Mouse (Mus musculus): ENCODE data around the gene Clip4. TPM values are rescaled to one million over a fixed set of nuclear protein-coding genes. Genes with fewer than 3 reads are reported as not detected.

Clip4 gene
- total and polyA plus RNA-seq, 3 experiments = 0.11 TPM; not detected in 2

DNA sequence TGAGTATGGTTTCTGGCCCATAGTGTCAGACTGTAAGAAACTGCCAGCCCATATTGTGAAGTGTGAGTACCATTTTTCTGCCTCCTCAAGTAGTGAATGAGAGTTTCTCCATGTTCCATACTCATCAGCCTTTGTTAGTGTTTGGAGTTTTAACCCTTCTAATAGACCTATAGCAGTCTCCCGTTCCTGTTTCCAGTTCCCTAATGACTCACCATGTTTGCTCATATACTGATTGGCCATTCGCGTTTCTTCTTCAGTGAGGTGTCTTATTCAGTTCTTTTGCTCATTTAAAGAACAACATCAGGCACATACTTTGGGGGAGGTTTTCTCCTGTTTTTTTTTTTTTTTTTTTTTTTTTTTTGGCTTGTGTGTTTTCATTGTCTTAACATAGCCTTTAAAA lies 2.4 kb downstream of the Clip4 start:
- DNase-seq (ENCODE audit: low spot score) = no peak

DNA sequence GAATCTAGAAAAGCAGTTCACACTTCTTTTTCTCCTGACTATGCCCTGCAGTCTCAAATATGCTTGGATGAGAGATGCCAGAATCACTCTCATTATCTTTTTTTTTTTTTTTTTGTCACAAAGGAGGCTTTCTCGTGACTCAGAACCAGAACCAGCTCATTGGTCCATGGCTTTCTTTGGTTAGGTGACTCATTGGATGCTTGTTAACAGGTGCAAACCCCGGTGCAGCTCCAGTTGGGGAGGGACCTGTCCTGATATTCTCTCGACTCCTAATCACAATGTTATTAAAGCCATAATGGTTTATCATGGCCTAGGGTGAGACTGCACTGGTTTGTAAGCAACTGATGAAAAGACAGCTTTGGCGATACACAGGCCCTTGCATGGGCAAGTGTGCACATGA lies 5.9 kb downstream of the Clip4 start:
- no peak for TF ChIP-seq GATA2 (IDR thresholded peaks at IDR 0.05; ENCODE audit: borderline replicate concordance, low read depth, low read length)
- TF ChIP-seq GATA1 (IDR thresholded peaks at IDR 0.05; ENCODE audit: borderline replicate concordance, low read length) = no peak
- TF ChIP-seq TAL1 (conservative IDR thresholded peaks at IDR 0.05; ENCODE audit: low read depth, low read length) = no peak
- TF ChIP-seq POLR2AphosphoS5 (IDR thresholded peaks at IDR 0.05; ENCODE audit: insufficient replicate concordance, low read depth, low read length) = no peak
- no peak for TF ChIP-seq CTCF (IDR thresholded peaks at IDR 0.05; ENCODE audit: low read depth, low read length)
- DNase-seq (ENCODE audit: low spot score) (no peak), ATAC-seq (ENCODE audit: extremely low read depth, insufficient number of reproducible peaks, low FRiP score, poor library complexity, severe bottlenecking) (no peak)
- Histone ChIP-seq H3K4me1 (ENCODE audit: insufficient read depth, low read depth, low read length) (no peaks in the 10 kb centered on the region), H3K27me3 (ENCODE audit: insufficient read depth, low read length) (no peaks in the 10 kb centered on the region), H3K9me3 (replicated peaks) (peaks cover 32% of the 10 kb centered on the region), H3K4me3 (ENCODE audit: low read depth, low read length) (no peak overlapping the region), H3K36me3 (replicated peaks) (no peaks in the 10 kb centered on the region)

More for the DNA sequence above, 2.4 kb downstream of the Clip4 start:
- H3K4me1 ChIP-seq (ENCODE audit: insufficient read depth, low read depth, low read length) = no peaks in the 10 kb centered on the region
- H3K36me3 ChIP-seq (replicated peaks) = no peaks in the 10 kb centered on the region
- TF ChIP-seq GATA1 (IDR thresholded peaks at IDR 0.05; ENCODE audit: borderline replicate concordance, low read length) (no peak), CTCF (IDR thresholded peaks at IDR 0.05; ENCODE audit: low read depth, low read length) (no peak), POLR2AphosphoS5 (IDR thresholded peaks at IDR 0.05; ENCODE audit: insufficient replicate concordance, low read depth, low read length) (no peak), GATA2 (IDR thresholded peaks at IDR 0.05; ENCODE audit: borderline replicate concordance, low read depth, low read length) (no peak), TAL1 (conservative IDR thresholded peaks at IDR 0.05; ENCODE audit: low read depth, low read length) (no peak)
- H3K4me3 ChIP-seq (ENCODE audit: low read depth, low read length) = no peak overlapping the region
- no peak for ATAC-seq (ENCODE audit: extremely low read depth, insufficient number of reproducible peaks, low FRiP score, poor library complexity, severe bottlenecking)
- peaks cover 18% of the 10 kb centered on the region for H3K9me3 ChIP-seq (replicated peaks)
- no peaks in the 10 kb centered on the region for H3K27me3 ChIP-seq (ENCODE audit: insufficient read depth, low read length)

DNA sequence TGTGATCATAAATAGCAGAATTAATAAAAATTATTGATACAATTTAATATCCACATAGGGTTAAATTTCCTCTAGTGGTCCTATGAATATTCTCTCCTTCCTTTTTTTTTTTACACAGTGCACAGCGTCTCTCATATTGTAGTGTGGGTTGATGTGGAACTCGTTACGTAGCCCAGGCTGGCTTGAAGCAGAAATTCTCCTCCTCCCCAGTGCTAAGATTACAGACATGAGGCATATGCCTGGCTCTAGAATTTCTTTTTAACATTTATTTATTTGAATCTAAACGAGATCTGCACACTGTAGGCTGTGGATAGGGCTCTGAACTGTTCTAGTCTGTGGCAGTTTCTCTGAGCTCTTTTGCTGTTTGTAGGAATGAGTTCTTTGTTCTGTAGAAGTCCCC lies 7.0 kb downstream of the Clip4 start:
- Histone ChIP-seq H3K27me3 (ENCODE audit: insufficient read depth, low read length) (no peaks in the 10 kb centered on the region), H3K4me3 (ENCODE audit: low read depth, low read length) (no peak overlapping the region), H3K9me3 (replicated peaks) (peaks cover 28% of the 10 kb centered on the region), H3K4me1 (ENCODE audit: insufficient read depth, low read depth, low read length) (no peaks in the 10 kb centered on the region), H3K36me3 (replicated peaks) (no peaks in the 10 kb centered on the region)
- TF ChIP-seq CTCF (IDR thresholded peaks at IDR 0.05; ENCODE audit: low read depth, low read length) = no peak
- no peak for TF ChIP-seq TAL1 (conservative IDR thresholded peaks at IDR 0.05; ENCODE audit: low read depth, low read length)
- TF ChIP-seq GATA2 (IDR thresholded peaks at IDR 0.05; ENCODE audit: borderline replicate concordance, low read depth, low read length) = no peak
- DNase-seq (ENCODE audit: low spot score) (no peak), ATAC-seq (ENCODE audit: extremely low read depth, insufficient number of reproducible peaks, low FRiP score, poor library complexity, severe bottlenecking) (no peak)

GRCm38 (mm10) chr17:71778696-71779095 lies 10.4 kb downstream of the Clip4 start:
- no peak for TF ChIP-seq TAL1 (conservative IDR thresholded peaks at IDR 0.05; ENCODE audit: low read depth, low read length)
- no peak for TF ChIP-seq GATA2 (IDR thresholded peaks at IDR 0.05; ENCODE audit: borderline replicate concordance, low read depth, low read length)
- TF ChIP-seq CTCF (IDR thresholded peaks at IDR 0.05; ENCODE audit: low read depth, low read length) = no peak
- TF ChIP-seq GATA1 (IDR thresholded peaks at IDR 0.05; ENCODE audit: borderline replicate concordance, low read length) = no peak
- DNase-seq (ENCODE audit: low spot score) = no peak
- Histone ChIP-seq H3K27me3 (ENCODE audit: insufficient read depth, low read length) (no peaks in the 10 kb centered on the region), H3K36me3 (replicated peaks) (no peaks in the 10 kb centered on the region), H3K9me3 (replicated peaks) (peaks cover 52% of the 10 kb centered on the region), H3K4me1 (ENCODE audit: insufficient read depth, low read depth, low read length) (no peaks in the 10 kb centered on the region), H3K4me3 (ENCODE audit: low read depth, low read length) (no peak overlapping the region)
- no peak for ATAC-seq (ENCODE audit: extremely low read depth, insufficient number of reproducible peaks, low FRiP score, poor library complexity, severe bottlenecking)

DNA sequence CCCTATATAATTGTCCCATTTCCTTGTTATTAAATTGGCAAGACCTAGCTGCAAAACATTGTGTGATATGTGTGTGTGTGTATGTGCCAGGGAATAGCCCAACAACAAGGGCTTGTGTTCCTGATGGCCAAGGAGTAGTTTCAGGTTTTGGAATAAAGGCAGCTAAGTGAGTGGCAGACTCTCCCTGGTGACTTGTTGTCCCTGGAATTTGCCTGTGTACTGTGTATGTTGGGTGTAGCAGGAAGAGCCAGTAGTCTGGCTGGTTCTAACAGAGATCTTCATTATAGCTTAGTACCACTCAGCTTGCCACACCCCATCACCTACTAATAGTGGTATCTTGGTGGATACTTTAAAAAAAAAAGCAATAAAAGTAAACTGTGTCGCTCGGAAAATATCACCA lies 12.2 kb downstream of the Clip4 start:
- DNase-seq (ENCODE audit: low spot score) (no peak), ATAC-seq (ENCODE audit: extremely low read depth, insufficient number of reproducible peaks, low FRiP score, poor library complexity, severe bottlenecking) (no peak)
- no peaks in the 10 kb centered on the region for H3K36me3 ChIP-seq (replicated peaks)
- no peak overlapping the region for H3K4me3 ChIP-seq (ENCODE audit: low read depth, low read length)
- peaks cover 50% of the 10 kb centered on the region for H3K9me3 ChIP-seq (replicated peaks)
- no peaks in the 10 kb centered on the region for H3K4me1 ChIP-seq (ENCODE audit: insufficient read depth, low read depth, low read length)
- H3K27me3 ChIP-seq (ENCODE audit: insufficient read depth, low read length) = no peaks in the 10 kb centered on the region
- no peak for TF ChIP-seq POLR2AphosphoS5 (IDR thresholded peaks at IDR 0.05; ENCODE audit: insufficient replicate concordance, low read depth, low read length)
- no peak for TF ChIP-seq GATA1 (IDR thresholded peaks at IDR 0.05; ENCODE audit: borderline replicate concordance, low read length)
- TF ChIP-seq TAL1 (conservative IDR thresholded peaks at IDR 0.05; ENCODE audit: low read depth, low read length) = no peak
- no peak for TF ChIP-seq GATA2 (IDR thresholded peaks at IDR 0.05; ENCODE audit: borderline replicate concordance, low read depth, low read length)
- TF ChIP-seq CTCF (IDR thresholded peaks at IDR 0.05; ENCODE audit: low read depth, low read length) = no peak

DNA sequence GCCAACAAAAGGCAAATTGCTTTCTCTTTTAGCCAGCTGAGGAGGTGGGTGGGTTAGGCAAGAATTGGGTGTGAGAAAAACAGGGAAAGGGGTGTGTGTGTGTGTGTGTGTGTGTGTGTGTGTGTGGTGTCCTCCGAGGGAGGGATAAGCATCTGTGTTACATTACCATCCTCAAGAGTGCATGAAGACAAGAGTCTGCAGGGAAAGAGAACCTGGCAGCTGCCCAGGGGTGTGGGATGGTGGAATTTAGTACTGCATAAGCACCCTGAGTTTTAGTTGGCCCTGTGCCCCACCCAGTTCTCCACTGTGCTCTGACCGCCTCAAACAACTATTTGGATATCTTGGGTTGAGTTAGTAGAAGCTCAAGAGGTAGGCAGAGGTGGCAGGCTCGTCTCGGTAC lies 12.7 kb downstream of the Clip4 start:
- Histone ChIP-seq H3K36me3 (replicated peaks) (no peaks in the 10 kb centered on the region), H3K4me1 (ENCODE audit: insufficient read depth, low read depth, low read length) (no peaks in the 10 kb centered on the region), H3K4me3 (ENCODE audit: low read depth, low read length) (no peak overlapping the region), H3K27me3 (ENCODE audit: insufficient read depth, low read length) (no peaks in the 10 kb centered on the region), H3K9me3 (replicated peaks) (peaks cover 50% of the 10 kb centered on the region)
- DNase-seq (ENCODE audit: low spot score) (no peak), ATAC-seq (ENCODE audit: extremely low read depth, insufficient number of reproducible peaks, low FRiP score, poor library complexity, severe bottlenecking) (no peak)
- no peak for TF ChIP-seq POLR2AphosphoS5 (IDR thresholded peaks at IDR 0.05; ENCODE audit: insufficient replicate concordance, low read depth, low read length)
- TF ChIP-seq TAL1 (conservative IDR thresholded peaks at IDR 0.05; ENCODE audit: low read depth, low read length) = no peak
- no peak for TF ChIP-seq GATA2 (IDR thresholded peaks at IDR 0.05; ENCODE audit: borderline replicate concordance, low read depth, low read length)
- TF ChIP-seq GATA1 (IDR thresholded peaks at IDR 0.05; ENCODE audit: borderline replicate concordance, low read length) = no peak
- TF ChIP-seq CTCF (IDR thresholded peaks at IDR 0.05; ENCODE audit: low read depth, low read length) = no peak

GRCm38 (mm10) chr17:71782242-71782698 lies 14.0 kb downstream of the Clip4 start:
- DNase-seq (ENCODE audit: low spot score) (no peak), ATAC-seq (ENCODE audit: extremely low read depth, insufficient number of reproducible peaks, low FRiP score, poor library complexity, severe bottlenecking) (no peak)

More at GRCm38 (mm10) chr17:71782242-71782698, 14.0 kb downstream of the Clip4 start:
- Histone ChIP-seq H3K36me3 (replicated peaks) (no peaks in the 10 kb centered on the region), H3K4me3 (ENCODE audit: low read depth, low read length) (no peak overlapping the region), H3K27me3 (ENCODE audit: insufficient read depth, low read length) (no peaks in the 10 kb centered on the region), H3K4me1 (ENCODE audit: insufficient read depth, low read depth, low read length) (no peaks in the 10 kb centered on the region), H3K9me3 (replicated peaks) (peaks cover 44% of the 10 kb centered on the region)
- TF ChIP-seq GATA1 (IDR thresholded peaks at IDR 0.05; ENCODE audit: borderline replicate concordance, low read length) (no peak), POLR2AphosphoS5 (IDR thresholded peaks at IDR 0.05; ENCODE audit: insufficient replicate concordance, low read depth, low read length) (no peak), GATA2 (IDR thresholded peaks at IDR 0.05; ENCODE audit: borderline replicate concordance, low read depth, low read length) (no peak), CTCF (IDR thresholded peaks at IDR 0.05; ENCODE audit: low read depth, low read length) (no peak)
